Mouse (Mus musculus) right cerebral cortex, postnatal 10 days (tissue): Measurements from ENCODE around the gene Tmem208.
A peak's percentile ranks its signal among the peaks of the same experiment; 100 is the strongest.

ENCODE experiments used
- DNase-seq, 2 experiments: peaks; one replicate each; pipeline ENCODE4 v3.0.0; 2021; ENCODE audit warnings: low spot score in 2 of 2

Tmem208 gene

GRCm38 (mm10) chr8:105353583-105354135, 27.5 kb downstream of the Tmem208 start:
- no peak for DNase-seq

- DNase-seq: no peak
These were observed 28.4 kb downstream of the Tmem208 start for GRCm38 (mm10) chr8:105354549-105354948.

- no peak for DNase-seq
These were observed 29.2 kb downstream of the Tmem208 start for GRCm38 (mm10) chr8:105355179-105356024.

- DNase-seq: no peak
These were observed 30.5 kb downstream of the Tmem208 start for GRCm38 (mm10) chr8:105356681-105357080.

GRCm38 (mm10) chr8:105359208-105359607, 33.1 kb downstream of the Tmem208 start:
- no peak for DNase-seq

- no peak for DNase-seq
These were observed 33.5 kb downstream of the Tmem208 start for GRCm38 (mm10) chr8:105359646-105360045.

- no peak for DNase-seq
These were observed 35.9 kb downstream of the Tmem208 start for GRCm38 (mm10) chr8:105361751-105362702.

GRCm38 (mm10) chr8:105367107-105367506, 41.0 kb downstream of the Tmem208 start:
- no peak for DNase-seq

GRCm38 (mm10) chr8:105372473-105372872, 46.3 kb downstream of the Tmem208 start:
- DNase-seq: no peak

GRCm38 (mm10) chr8:105373032-105373431, 46.9 kb downstream of the Tmem208 start, which contains the start of gene Plekhg4:
Gene Plekhg4 (plus strand): TSS chr8:105373274.
- DNase-seq: no peak

- DNase-seq: no peak
These were observed 48.4 kb downstream of the Tmem208 start for GRCm38 (mm10) chr8:105374513-105374966.

- peak; percentile 61 to 72 for DNase-seq
These were observed 52.5 kb downstream of the Tmem208 start for GRCm38 (mm10) chr8:105378673-105379072.

GRCm38 (mm10) chr8:105380308-105380707, 54.2 kb downstream of the Tmem208 start:
- DNase-seq: no peak

- no peak for DNase-seq
These were observed 57.9 kb downstream of the Tmem208 start for GRCm38 (mm10) chr8:105384070-105384469.
